Mouse (Mus musculus) heart, embryonic 14.5 days (tissue): Measurements from ENCODE around the gene Fam196b. TPM values are rescaled to one million over a fixed set of nuclear protein-coding genes. Genes with fewer than 3 reads are reported as not detected.

Experiments used
- ATAC-seq: fragments of 200-750 bp; cut with Nextera tagmentation; 2 replicates; pipeline ENCODE4 v1.8.0; 2017; ENCODE audit warnings: low read depth, moderate TSS enrichment; ENCODE audit not compliant: insufficient number of reproducible peaks, insufficient read depth, low FRiP score
- H3K27ac ChIP-seq, 2 experiments: fragments of 200-500 bp in 1 of 2; fragments of 300-500 bp in 1 of 2; sonication (generic) in 1 of 2; replicated peaks in 1 of 2; 2 replicates each; pipeline ENCODE4 v1.5.1; 2012 to 2014; ENCODE audit warnings: low read depth in 2 of 2, low read length in 2 of 2, control low read depth in 1 of 2, mild to moderate bottlenecking in 1 of 2, mixed read lengths in 1 of 2; ENCODE audit not compliant: control insufficient read depth in 1 of 2, insufficient read depth in 1 of 2
- H3K27me3 ChIP-seq: fragments of 300-500 bp; sonication (generic); 2 replicates; pipeline ENCODE4 v1.6.1; 2014; ENCODE audit warnings: mild to moderate bottlenecking, low read length, control low read depth; ENCODE audit not compliant: control insufficient read depth, insufficient read depth
- H3K36me3 ChIP-seq: fragments of 300-500 bp; sonication (generic); 2 replicates; pipeline ENCODE4 v1.6.1; 2014; ENCODE audit warnings: mild to moderate bottlenecking, control low read depth, low read length, mixed read lengths; ENCODE audit not compliant: control insufficient read depth, insufficient read depth
- H3K4me1 ChIP-seq, 2 experiments: fragments of 200-500 bp in 1 of 2; fragments of 300-500 bp in 1 of 2; sonication (generic) in 1 of 2; 2 replicates each; pipeline ENCODE4 v1.6.1; 2012 to 2014; ENCODE audit warnings: low read length in 2 of 2, control low read depth in 1 of 2, mixed read lengths in 1 of 2; ENCODE audit not compliant: control insufficient read depth in 2 of 2, insufficient read depth in 2 of 2
- H3K4me2 ChIP-seq: fragments of 300-500 bp; sonication (generic); 2 replicates; pipeline ENCODE4 v1.6.1; 2014; ENCODE audit warnings: mild to moderate bottlenecking, low read length
- H3K4me3 ChIP-seq, 2 experiments: fragments of 200-500 bp in 1 of 2; fragments of 300-500 bp in 1 of 2; sonication (generic) in 1 of 2; 2 replicates each; pipeline ENCODE4 v1.5.1; 2012 to 2014; ENCODE audit warnings: low read length in 2 of 2, mild to moderate bottlenecking in 2 of 2, control low read depth in 1 of 2, low read depth in 1 of 2, moderate library complexity in 1 of 2; ENCODE audit not compliant: control insufficient read depth in 1 of 2, insufficient read depth in 1 of 2
- H3K9ac ChIP-seq: fragments of 300-500 bp; sonication (generic); 2 replicates; pipeline ENCODE4 v1.6.1; 2014; ENCODE audit warnings: mild to moderate bottlenecking, low read length
- H3K9me3 ChIP-seq: fragments of 300-500 bp; sonication (generic); 2 replicates; pipeline ENCODE4 v1.6.1; 2016; ENCODE audit warnings: low read length, control low read depth; ENCODE audit not compliant: control insufficient read depth
- WGBS: fragments of 180-500 bp; shearing (Covaris S2); extraction: QIAGEN DNeasy Blood & Tissue Kit; methylation state at CpG from one replicate; pipeline ENCODE4 v1.1.7; 2014; 5-methylcytosine and 5-hydroxymethylcytosine counted together
- polyA plus RNA-seq: library from polyadenylated mRNA; unstranded; fragments of >200 nt; fragmentation: Nextera tagmentation; extraction: Ambion mirVana; gene quantifications from 2 replicates; pipeline ENCODE4 v1.2.1, GENCODE M21; 2014

Fam196b gene
- polyA plus RNA-seq, 1 experiment from 2014 or later = 0.15 TPM

- H3K4me2 ChIP-seq = no peak overlapping the region
- H3K4me3 ChIP-seq = no peak overlapping the region
- 46% methylated on average over 2 of the region's 2 CpGs for WGBS
- H3K27me3 ChIP-seq = no peaks in the 10 kb centered on the region
- no peak overlapping the region for H3K9ac ChIP-seq
- H3K27ac ChIP-seq = no peak overlapping the region
- no peaks in the 10 kb centered on the region for H3K9me3 ChIP-seq
- H3K36me3 ChIP-seq = no peaks in the 10 kb centered on the region
- ATAC-seq = no peak
- H3K4me1 ChIP-seq = no peaks in the 10 kb centered on the region
Observed at GRCm38 (mm10) chr11:34356109-34356508, 41.5 kb downstream of the Fam196b start.

DNA sequence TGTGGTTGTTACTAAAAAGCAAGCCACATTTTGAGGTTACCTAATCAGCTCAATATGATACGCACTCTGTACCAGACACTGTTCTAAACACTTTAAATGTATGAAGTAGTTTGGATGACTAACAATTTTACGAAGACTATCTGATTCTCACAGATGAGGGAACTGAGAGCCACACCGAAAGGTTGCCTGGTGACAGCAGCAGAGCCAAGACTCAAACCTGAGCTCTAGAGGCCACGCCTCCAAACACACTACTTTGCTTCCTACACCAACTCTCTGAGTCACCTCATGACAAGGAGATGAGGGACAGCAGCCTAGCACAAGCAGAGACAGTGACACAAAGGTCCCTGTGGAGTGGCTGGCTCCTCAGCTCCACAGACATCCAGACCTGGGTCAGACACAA lies 57.6 kb downstream of the Fam196b start:
- H3K27me3 ChIP-seq = no peaks in the 10 kb centered on the region
- no peaks in the 10 kb centered on the region for H3K36me3 ChIP-seq
- no peaks in the 10 kb centered on the region for H3K9me3 ChIP-seq
- H3K4me2 ChIP-seq = no peak overlapping the region
- no peaks in the 10 kb centered on the region; a peak in 1 of 4 replicates for H3K4me1 ChIP-seq
- no peak for ATAC-seq
- no peak overlapping the region for H3K4me3 ChIP-seq
- no peak overlapping the region for H3K27ac ChIP-seq
- H3K9ac ChIP-seq = no peak overlapping the region
- 67% methylated on average over 4 of the region's 4 CpGs for WGBS

DNA sequence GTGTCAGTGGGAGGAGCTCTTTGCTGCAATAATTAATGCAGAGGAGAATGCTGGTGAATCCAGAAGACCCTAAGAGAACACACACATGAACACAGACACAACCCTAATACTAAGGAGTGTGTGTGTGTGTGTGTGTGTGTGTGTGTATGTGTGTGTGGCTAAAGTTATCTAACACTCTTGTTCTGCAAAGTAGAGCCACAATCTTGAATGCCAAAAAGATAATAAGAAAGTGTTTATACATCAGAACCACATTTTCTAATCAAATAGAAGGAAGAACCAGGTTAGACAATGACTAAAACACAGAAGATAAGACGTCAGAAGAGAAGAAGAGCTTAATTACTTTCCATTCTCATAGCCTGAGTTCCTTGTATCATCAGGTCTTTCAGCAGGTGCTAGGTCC lies 60.9 kb downstream of the Fam196b start:
- H3K4me3 ChIP-seq = no peak overlapping the region
- H3K36me3 ChIP-seq = no peaks in the 10 kb centered on the region
- no peaks in the 10 kb centered on the region for H3K9me3 ChIP-seq
- no peak for ATAC-seq
- WGBS = 55% methylated on average over 1 of the region's 1 CpGs
- no peaks in the 10 kb centered on the region; a peak in 1 of 4 replicates for H3K4me1 ChIP-seq
- H3K27me3 ChIP-seq = no peaks in the 10 kb centered on the region
- H3K9ac ChIP-seq = no peak overlapping the region
- no peak overlapping the region for H3K4me2 ChIP-seq
- no peak overlapping the region for H3K27ac ChIP-seq

DNA sequence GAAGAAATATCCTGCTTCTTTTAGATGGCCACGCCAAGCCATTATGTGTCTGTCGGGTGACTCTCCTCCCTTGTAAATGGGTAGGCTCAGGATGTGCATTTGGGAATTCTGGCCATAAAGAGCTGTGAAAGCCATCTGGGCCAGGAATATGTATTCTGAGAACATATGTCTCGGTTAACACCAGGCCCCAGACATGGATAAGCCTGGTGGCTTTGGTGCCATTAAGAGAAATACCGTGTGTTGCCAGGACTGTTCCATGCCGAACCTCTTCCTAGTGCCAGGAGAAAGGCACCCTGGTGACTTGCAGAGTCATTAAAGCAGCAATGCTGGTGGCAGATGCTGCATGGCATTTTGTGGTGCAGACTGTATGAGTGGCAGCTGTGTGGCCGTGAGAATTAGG lies 63.0 kb downstream of the Fam196b start:
- no peaks in the 10 kb centered on the region for H3K36me3 ChIP-seq
- no peaks in the 10 kb centered on the region for H3K4me1 ChIP-seq
- WGBS = 81% methylated on average over 6 of the region's 6 CpGs
- no peaks in the 10 kb centered on the region for H3K9me3 ChIP-seq
- H3K9ac ChIP-seq = no peak overlapping the region
- no peaks in the 10 kb centered on the region for H3K27me3 ChIP-seq
- no peak overlapping the region for H3K4me3 ChIP-seq
- H3K27ac ChIP-seq = no peak overlapping the region
- no peak for ATAC-seq
- H3K4me2 ChIP-seq = no peak overlapping the region

DNA sequence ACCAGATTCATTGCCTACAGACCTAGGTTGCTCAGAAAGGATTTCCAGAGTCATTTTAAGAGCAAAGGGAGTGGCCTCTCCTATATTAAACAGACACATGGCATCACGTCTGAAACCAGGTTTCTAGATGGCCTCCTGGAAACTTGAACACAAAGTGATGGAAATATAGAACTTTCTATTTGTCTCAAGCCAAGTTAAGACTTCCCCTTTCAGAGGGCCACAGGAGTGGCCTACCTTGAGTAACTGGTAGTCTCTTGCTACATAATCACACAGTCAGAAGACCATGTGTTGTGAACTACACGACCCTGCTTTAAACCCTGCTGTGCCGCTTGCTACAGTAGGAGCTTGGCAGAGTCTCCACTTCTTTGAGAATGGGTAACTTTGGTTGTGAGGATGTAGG lies 68.9 kb downstream of the Fam196b start:
- no peaks in the 10 kb centered on the region for H3K4me1 ChIP-seq
- no peaks in the 10 kb centered on the region for H3K9me3 ChIP-seq
- H3K27ac ChIP-seq = no peak overlapping the region
- H3K9ac ChIP-seq = no peak overlapping the region
- H3K4me3 ChIP-seq = no peak overlapping the region
- no peaks in the 10 kb centered on the region for H3K36me3 ChIP-seq
- H3K4me2 ChIP-seq = no peak overlapping the region
- no peak for ATAC-seq
- H3K27me3 ChIP-seq = no peaks in the 10 kb centered on the region
- WGBS = 88% methylated on average over 3 of the region's 3 CpGs

- no peaks in the 10 kb centered on the region for H3K36me3 ChIP-seq
- no peaks in the 10 kb centered on the region for H3K4me1 ChIP-seq
- H3K27ac ChIP-seq = no peak overlapping the region
- no peak overlapping the region for H3K9ac ChIP-seq
- no peaks in the 10 kb centered on the region for H3K27me3 ChIP-seq
- no peak overlapping the region for H3K4me3 ChIP-seq
- H3K9me3 ChIP-seq = no peaks in the 10 kb centered on the region
- no peak overlapping the region for H3K4me2 ChIP-seq
- 63% methylated on average over 4 of the region's 4 CpGs for WGBS
- no peak for ATAC-seq
Observed at GRCm38 (mm10) chr11:34384178-34384577, 69.6 kb downstream of the Fam196b start.

- Histone ChIP-seq H3K9me3 (no peaks in the 10 kb centered on the region), H3K9ac (no peak overlapping the region), H3K4me1 (peaks cover 0 to 3% of the 10 kb centered on the region in 2 experiments; a peak in 2 of 4 replicates), H3K27ac (no peak overlapping the region), H3K4me3 (no peak overlapping the region), H3K4me2 (no peak overlapping the region), H3K27me3 (no peaks in the 10 kb centered on the region), H3K36me3 (no peaks in the 10 kb centered on the region)
- WGBS = 66% methylated on average over 1 of the region's 1 CpGs
- ATAC-seq = no peak
Observed at GRCm38 (mm10) chr11:34385001-34385688, 70.5 kb downstream of the Fam196b start.
